Mouse (Mus musculus) heart, postnatal 14 days (tissue): ENCODE data around the gene Wwox. TPM values are rescaled to one million over a fixed set of nuclear protein-coding genes. Genes with fewer than 3 reads are reported as not detected.

ENCODE experiments used
- DNase-seq, 2 experiments: peaks; one replicate each; pipeline ENCODE4 v3.0.0; 2021 to 2022
- intact Hi-C: fragments of 180-260 bp; cut with DNase I; formaldehyde crosslinking; loops from one replicate; pipeline ENCODE4 v1.15.1; 2025
- total RNA-seq, 2 experiments: library from RNA; stranded (reverse); gene quantifications; 2 replicates each; pipeline ENCODE4 v1.2.3; 2021

The Wwox gene
- total RNA-seq, 2 experiments from 2014 or later: 5.6 to 6.5 TPM

DNA sequence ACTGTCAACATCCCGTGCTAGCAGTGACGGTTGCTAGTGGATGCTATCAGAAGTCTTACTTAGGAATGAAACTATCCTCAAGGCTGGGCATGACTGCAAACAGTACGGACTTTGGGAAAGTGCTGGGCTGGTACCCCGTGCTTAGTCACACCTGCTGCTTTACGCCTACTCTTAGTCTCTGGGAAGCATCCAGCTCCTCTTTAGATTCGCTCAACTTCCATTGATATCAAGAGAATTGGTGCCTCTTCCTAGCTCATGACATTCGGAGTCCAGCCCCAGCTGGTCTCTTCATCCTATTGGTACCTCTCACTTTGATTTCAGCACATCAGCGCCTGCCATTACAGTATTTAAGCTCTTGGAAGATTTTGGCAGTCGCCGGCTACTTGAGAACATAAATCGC, 23.1 kb downstream of the Wwox start:
- DNase-seq: no peak
- intact Hi-C loops: no loop called here

DNA sequence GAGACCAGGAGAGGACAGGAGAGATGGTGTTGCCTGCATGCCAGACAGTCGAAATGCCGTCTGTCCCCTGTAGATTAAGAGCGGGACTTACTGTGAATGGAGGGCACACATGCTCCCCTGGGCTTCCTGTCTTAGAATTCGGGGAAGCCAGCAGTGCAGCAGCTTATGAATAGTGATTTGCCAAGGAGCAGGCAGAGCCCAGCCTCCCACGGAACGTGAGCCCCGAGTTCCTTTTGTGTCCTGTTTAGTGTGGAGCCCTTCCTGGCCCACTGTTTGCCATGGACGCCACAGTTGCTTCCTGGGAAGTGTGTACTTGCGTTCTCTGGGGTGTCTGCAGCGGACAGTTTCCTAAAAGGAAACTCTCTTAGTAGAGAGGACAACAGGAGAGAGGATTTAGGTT, 23.9 kb downstream of the Wwox start:
- peak in 1 of 2 experiments; percentile 23 for DNase-seq
- intact Hi-C loops: no loop called here

DNA sequence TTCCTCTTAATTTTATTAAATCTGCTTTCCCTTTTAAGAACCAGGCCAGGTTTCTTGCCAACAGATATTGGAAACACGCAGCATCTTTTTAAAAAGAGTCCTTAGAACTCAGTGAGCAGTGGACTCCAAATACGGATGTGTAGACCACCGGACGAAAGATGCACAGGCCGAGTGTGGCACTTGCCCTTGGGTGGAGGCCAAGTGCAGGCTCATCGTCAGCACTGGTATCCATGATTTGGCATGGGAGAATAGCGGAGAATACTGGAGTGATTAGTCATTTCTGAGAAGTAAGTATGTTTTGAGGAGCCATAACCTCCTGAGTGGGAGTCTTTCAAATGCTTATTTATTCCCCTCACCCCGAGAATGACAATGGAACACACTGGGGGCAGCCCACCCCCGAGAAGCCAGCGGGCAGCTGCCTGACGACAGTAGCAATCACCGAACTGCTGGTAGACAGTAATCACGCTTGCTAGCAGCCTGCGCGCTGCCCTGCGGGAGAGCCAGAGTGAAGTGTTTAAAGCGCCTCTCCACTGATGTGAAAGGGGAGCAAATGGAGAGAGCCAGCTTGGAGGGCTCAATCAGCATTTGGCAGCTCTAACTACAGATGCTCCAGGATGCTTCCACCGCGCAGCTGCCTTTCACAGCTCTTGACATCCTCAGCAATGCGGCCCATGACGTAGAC, 29.2 kb downstream of the Wwox start:
- DNase-seq: no peak
- intact Hi-C loops: no loop called here

DNA sequence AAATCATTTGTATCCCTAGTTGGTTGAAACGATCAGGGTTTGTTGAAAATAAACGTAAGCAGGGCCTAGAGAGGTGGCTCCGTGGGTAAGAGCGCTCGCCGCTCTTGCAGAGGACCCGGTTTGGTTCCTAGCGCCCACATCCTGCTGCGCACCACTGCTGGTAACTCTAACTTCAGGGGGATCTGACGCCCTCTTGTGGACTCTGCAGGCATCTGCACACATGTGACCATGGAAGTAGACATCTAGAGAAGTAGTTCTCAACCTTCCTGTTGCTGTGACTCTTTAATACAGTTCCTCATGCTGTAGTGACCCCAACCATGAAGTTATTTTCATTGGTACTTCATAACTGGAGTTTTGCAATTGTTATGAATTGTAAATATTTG, 29.7 kb downstream of the Wwox start:
- DNase-seq: no peak
- intact Hi-C loops: no loop called here

DNA sequence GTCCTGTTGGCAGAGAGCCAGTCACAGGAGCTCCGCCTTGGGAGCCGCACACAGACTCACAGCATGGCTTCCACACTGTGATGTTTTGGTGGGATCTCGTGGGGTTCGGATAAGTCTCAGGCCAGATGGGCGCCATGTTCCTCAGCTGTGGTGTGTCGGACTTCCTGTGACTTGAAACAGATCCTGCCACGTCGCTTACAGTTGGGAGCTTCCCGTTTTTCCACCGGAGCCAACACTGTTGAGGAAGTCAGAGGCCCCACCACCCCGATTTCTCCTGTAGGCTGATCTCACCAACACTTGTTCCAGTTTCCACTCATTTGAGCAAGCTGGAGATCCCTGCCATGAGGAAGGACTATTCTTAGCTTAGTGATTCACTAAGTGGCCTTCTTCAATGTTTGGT, 34.1 kb downstream of the Wwox start:
- no peak for DNase-seq
- intact Hi-C loops: no loop called here

DNA sequence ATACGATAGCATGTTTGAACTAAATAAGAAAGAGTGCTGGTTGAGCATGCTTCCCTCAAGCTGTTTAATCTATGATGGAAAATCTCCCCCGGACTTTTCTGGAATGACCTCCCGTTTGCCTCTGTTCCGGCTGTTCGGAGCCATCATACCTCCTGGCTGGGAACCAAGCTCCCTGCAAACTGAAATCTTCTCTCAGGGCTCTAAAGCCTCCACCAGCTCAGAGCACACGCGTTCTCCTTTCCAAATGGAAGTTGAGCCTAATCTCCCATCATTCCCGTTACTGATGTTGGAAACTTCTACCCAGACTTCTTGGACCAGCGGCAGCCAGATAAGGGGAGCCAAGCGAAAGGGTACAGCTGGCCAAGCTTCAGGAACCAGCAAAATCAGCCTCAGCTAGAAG, 37.5 kb downstream of the Wwox start:
- intact Hi-C loops: no loop called here
- DNase-seq: no peak

DNA sequence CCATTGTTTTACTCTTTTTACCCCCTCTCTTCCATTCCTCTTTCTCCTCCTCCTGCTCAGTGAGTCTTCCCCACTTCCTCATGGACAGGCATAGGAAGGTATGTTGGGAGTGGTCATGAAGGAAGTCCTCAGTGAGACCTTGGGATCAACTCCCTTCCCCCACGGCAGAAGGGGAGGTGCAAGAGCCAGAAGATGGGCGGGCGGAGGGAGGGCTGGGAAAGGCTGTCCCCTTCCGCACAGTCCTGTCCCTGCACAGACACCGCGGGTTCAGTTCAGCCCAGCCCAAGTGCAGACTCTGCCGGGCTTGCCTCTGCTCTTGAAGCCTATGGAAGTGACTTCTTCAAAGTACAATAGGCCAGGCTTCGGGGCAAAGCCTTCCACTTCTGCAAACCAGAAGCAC, 38.3 kb downstream of the Wwox start:
- no peak for DNase-seq
- intact Hi-C loops: no loop called here

DNA sequence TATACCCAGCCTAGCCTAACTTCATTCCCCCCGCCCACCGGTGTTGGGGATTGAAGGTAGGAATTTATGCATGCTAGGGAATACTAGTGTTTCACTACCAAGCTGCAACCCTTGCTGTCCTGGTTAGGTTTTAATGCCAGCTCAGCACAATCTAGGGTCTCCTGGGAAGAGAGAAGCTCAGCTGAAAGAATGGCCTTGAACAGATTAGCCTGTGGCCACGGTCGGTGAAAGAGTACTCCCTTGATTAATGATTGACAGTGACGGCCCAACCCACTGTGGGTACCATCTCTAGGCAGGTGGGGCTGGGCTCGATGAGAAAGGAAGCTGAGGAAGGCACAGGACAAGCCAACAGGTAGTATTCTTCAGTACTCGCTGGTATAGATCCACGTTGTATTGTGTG, 40.3 kb downstream of the Wwox start:
- intact Hi-C loops: no loop called here
- DNase-seq: no peak

DNA sequence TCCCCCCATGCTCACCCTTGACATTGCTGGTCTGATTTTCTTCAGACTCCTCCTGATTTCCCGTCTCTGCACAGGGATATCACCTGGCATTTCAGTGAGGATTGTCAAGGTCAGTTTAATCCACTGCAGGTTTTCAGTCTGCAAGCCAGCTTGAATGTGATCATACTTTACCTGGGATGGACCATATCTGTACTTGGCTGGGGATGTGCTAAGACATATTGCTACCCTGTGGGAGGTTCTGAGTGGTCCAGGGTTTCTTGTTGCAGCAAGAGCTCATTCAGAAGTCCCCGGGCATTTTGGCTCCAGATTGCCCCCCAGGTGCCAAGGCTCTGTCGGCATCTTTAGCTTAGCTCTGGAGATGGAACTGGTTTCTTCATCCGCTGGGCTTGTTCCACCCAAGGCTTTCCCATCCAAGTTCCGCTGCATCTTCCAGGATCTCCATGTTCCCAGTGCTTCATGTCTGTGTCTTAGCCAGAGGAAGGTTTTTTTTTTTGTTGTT, 52.3 kb downstream of the Wwox start:
- intact Hi-C loops: no loop called here
- DNase-seq: no peak

DNA sequence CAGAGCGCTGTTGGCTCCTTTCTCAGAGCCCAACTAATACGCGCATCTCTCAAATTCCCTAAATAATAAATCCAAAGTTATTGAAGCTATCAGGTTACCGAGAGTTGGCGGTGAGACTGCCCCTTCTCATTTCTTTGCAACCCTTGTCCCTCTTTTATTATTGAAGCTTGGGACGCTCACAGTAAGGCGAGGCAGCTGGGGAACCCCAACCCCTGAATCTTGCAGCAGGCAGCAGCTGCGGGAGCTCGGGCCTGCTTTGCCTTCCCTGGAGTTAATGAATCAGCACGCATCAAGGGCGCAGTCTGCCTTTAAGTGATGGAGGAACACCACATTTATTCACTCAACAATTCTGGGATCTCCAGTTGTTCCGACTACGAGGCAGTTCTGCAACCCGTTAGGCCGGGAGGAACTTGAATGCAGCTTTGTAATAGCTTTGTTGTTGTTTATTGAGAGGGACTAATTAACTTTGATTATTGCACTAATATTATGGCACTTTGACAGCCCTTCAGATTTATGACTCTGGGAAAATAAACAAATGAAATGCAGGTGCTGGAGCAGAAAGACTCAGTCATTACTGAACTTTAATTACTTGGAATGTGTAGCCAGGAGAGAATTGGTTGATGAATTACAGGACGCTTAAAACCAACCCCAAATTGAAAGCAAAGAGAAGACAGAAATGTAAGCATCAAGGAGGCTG, 60.1 kb downstream of the Wwox start:
- no peak for DNase-seq
- intact Hi-C loops: no loop called here

DNA sequence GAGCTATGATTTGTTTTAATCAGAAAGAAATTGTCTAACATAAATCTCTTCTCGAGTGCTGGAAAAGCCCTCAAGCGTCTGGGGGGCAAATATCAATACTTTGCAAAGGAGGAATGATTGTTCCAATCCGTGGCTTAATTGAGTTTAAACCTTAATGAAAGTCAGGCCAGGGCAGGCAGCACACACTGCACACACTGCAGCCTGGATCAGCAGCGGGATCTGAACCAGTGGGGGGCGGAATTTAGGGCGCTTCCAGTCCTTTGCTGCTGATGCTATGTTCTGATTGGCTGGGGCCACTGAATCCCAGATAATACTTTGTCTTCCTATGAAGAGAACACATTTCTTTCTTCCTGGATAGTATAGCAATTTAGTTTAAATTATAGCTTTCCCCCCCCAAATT, 62.5 kb downstream of the Wwox start:
- intact Hi-C loops: no loop called here
- no peak for DNase-seq

DNA sequence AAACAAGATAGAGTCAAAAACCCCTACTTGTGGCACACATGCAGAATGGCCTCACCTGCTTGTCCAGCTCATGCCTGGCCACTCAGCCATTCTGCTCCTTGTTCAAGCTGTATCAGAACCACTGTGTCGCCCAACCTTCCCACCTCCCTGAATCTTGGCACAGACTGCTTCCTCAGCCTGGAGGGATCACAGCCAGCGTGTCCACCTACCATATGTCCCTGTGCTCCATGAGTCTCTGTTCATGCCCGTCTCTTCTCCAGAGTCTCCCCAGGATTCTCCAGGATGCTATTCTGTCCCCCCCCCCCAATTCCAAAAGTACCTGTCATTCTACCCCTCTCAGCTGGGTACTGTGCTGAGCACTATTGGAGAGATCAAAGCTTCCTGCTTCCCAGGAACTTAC, 63.7 kb downstream of the Wwox start:
- intact Hi-C loops: no loop called here
- DNase-seq: no peak

DNA sequence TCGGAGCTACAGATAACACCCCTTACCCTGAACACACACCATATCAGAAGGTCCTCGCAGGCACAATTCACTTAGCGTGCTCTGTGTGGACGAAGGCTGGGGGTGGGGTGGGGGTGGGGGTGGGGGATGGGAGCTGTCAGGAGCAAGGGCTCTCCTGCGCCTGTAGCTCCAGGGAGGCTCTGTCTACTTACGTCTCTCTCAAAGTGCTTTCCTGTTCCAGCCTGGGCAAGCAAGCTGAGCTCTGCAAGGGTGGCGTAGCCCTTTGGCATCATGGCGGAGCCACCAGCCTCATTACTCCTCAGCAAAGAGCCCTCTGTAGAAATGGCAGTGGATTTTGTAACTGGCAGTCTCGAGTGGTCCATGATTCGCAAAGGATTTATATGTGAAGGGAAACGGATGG, 65.4 kb downstream of the Wwox start:
- intact Hi-C loops: no loop called here
- DNase-seq: no peak

DNA sequence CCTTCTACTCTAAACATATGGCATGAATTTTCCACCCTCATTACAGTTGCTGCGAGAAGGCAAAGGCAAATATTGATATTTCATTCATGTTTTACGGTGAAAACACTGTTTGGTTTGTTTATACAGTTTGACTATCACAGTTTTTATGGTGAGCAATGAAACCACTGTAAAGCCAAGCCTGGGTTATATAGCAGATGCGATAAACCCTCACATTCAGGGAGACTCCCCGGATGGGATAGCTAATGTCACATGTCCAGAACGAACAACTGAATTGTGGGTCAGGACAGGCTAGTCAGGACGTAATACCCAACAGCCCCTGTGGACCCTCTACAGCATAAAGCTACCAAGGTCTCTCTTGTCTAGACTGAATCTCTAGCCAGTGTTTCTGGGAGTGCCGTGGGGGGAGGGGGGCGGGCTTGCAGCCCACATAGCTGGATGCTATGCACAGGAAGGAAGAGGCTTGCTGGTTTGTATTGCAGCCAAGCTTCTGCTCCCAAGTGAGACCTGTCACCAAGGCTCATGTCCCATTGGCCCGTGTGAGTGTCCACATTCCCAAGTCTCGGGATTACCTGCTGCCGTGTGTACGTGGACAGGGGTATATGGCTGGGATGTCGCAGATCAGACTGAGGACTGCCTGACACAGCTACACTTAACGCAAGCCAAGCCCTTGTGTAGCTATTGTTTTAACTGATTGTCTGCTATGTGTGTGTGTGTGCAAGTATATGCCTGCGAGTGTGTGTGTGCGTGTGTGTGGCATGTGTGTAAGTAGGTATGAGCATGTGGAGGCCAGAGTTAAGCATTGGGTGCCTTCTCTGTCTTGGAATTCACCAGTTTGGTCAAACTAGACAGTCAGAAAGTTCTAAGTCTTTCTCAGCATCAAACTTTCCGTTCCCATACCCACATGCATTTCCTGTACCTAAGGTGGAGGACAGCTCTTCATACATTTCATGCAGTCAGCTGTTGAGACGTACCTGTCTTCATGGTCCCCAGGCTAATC, 66.2 kb downstream of the Wwox start:
- intact Hi-C loops: no loop called here
- no peak for DNase-seq

DNA sequence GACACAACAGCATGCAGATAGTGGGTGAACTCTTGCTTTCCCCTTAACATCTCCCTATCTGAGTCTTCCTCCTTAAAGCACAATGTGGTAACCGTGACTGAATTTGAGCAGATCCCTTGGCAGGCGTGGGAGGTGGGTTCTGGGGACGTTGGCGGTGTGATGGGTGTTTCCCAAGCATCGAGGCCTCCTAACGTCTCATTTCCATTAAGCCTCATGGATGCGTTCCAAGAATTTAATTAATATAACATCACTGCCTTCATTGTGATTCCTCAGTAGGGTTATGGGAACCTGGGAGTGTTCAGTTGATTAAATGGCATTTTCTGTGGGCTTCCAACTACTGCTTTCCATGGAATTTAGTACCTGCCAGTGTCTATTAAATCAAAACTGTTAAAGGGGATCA, 67.9 kb downstream of the Wwox start:
- intact Hi-C loops: no loop called here
- no peak for DNase-seq

DNA sequence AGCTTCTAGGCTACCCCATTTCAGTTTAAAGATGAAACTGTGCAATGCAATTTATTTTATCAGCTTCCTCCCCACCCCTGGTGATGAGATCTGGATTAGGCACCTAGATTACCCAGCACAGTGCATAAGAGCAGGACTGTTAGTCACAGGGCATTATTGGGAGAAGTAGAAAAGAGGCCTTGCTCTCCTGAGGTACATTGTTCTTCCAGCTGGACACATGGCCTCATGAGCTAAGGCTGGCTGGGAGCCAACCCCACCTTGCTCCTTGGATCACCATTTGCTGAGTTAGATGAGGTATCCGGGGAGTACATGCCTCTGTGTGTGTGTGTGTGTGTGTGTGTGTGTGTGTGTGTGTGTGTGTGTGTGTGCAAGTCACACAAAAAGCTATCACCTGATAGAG, 70.8 kb downstream of the Wwox start:
- DNase-seq: peak in 1 of 2 experiments; percentile 11
- intact Hi-C loops: no loop called here

DNA sequence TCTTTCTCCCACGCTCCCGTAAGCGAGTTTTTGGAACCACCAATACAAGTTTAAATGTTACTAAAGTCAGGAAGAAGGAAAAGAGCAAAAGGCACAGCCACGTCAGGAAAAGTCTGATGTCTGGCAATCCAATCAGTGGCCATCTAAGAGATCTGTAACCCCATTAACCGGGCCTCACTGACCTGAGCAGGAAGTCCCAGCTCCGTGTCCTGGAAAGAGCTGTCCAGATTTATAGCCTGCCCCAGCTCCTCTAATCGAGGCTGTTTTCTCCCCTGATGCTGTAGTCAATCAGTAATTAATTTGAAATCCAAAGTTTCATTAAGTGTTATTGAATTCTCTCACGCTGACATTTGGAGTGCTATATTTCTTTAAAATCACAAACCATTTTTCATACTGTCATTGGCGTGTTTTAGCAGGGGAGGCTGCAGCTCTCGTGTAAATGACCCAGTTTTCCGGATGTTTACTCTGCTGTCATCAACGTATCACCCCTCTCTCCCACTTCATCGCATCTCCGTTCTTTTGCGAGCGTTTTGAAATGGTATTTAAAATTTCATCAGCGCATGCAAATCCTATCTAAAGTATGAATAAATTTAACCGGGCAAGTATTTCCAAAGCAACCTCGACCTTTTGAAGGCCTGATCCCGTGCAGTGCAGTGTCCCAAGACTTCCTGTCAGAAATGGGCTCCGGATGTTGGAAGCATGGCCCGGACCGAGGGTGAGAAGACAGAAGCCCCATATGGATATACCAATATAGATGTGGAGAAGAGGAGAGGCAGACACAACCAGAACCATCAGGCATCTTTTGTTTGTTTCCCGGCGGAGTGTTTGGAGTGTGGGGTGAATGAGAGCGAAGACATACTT, 72.8 kb downstream of the Wwox start:
- intact Hi-C loops: no loop called here
- DNase-seq: no peak

DNA sequence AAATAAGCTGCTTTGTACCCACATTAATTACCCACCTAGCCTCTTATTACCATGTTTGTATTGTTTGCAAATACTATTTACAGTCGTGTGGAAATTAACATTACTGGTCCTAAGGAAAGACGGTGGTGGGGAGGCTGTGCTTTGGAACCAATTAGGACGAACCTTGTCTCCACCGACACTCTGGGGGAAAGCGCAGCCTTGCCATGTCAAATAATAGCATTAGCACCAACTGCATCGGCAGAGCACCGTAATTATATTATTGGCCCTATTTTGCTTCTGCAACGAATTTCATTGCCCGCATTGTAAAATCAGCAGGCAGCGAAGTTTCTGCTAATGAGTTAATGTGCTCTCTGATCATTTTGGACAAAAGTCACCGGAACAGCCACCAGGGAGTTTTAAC, 75.2 kb downstream of the Wwox start:
- DNase-seq: no peak
- intact Hi-C loops: no loop called here

DNA sequence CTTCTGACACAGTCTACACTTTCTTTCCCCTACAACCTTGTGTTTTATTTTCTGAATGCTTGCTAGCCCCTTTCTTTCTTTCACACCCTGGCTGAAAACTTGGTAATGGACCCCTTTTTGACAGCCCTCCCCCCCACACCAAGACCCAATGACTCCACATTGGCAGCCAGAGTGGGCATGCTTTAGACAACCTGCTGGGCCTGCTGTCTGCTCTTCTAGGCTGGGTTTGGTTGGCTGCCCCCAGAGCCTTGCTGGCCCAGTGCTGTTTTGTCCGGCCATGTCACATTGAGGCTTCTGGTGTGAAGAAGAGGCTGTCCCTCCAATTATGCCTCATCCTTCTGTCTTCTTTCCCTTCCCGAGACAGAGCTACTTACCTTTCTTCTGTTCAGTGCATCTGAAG, 83.6 kb downstream of the Wwox start:
- intact Hi-C loops: no loop called here
- DNase-seq: no peak

DNA sequence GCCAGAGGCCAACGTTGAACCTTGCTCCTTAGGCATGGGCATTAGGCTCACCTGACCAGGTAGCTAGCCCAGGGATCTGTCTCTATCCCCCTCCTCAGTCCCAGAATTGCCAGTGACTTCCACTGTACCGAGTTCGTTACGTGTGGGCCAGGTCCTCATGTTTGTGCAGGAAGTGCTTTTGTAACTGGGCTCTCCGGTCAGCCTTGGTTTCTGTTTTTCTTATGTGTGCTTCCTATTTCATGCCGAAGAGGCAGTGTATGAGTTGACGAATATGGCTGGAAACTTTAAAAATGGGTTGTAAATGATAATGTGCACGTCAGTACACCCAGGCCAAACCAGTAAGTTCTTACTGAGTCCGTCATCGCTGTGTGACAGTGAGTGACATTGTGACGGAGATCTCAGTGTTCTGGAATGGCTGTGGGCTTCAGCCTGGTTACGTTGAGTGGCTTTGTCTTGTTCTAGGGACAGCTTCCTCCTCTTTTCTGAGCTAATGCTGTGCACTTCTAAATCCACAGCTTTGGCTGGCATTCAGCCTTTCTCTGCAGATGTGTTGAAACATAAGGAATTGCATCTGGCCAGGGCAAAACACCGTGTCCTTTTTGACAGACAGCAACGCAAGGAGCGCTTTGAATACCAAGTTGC, 87.3 kb downstream of the Wwox start:
- intact Hi-C loops: no loop called here

More for the DNA sequence above, 87.3 kb downstream of the Wwox start:
- DNase-seq: no peak
